Mouse (Mus musculus) MEL (cell line): ENCODE data around the gene Cyp26b1.

Experiments
- CHD1 ChIP-seq: IDR thresholded peaks from 2 replicates; pipeline ENCODE4 v1.6.1; 2012; ENCODE audit warnings: low read depth, mild to moderate bottlenecking, inconsistent platforms, low read length, improper control_type of control experiment
- CTCF ChIP-seq, 3 experiments: IDR thresholded peaks in 2 of 3; conservative IDR thresholded peaks in 1 of 3; 2 replicates each; pipeline ENCODE4 v1.5.1; 2011 to 2012; ENCODE audit warnings: low read length in 3 of 3, low read depth in 2 of 3, mild to moderate bottlenecking in 2 of 3, improper control_type of control experiment in 1 of 3, inconsistent platforms in 1 of 3, mixed read lengths in 1 of 3, moderate library complexity in 1 of 3; ENCODE audit not compliant: control insufficient read depth in 1 of 3, insufficient read depth in 1 of 3, poor library complexity in 1 of 3, severe bottlenecking in 1 of 3
- EP300 ChIP-seq, 2 experiments: IDR thresholded peaks; 2 replicates each; pipeline ENCODE4 v1.6.1; 2011; ENCODE audit warnings: improper control_type of control experiment in 2 of 2, low read length in 2 of 2, low read depth in 1 of 2, mild to moderate bottlenecking in 1 of 2
- POLR2A ChIP-seq, 2 experiments: IDR thresholded peaks; 2 replicates each; pipeline ENCODE4 v1.6.1; 2011 to 2012; ENCODE audit warnings: low read length in 2 of 2, mild to moderate bottlenecking in 2 of 2, control low read depth in 1 of 2, improper control_type of control experiment in 1 of 2, low read depth in 1 of 2, moderate library complexity in 1 of 2; ENCODE audit not compliant: control insufficient read depth in 1 of 2, insufficient read depth in 1 of 2, poor library complexity in 1 of 2
- RCOR1 ChIP-seq: IDR thresholded peaks from 2 replicates; pipeline ENCODE4 v1.6.1; 2012; ENCODE audit warnings: low read depth, mild to moderate bottlenecking, inconsistent platforms, low read length, improper control_type of control experiment
- SIN3A ChIP-seq: IDR thresholded peaks from 2 replicates; pipeline ENCODE4 v1.6.1; 2012; ENCODE audit warnings: low read length, improper control_type of control experiment, inconsistent platforms
- USF1 ChIP-seq: IDR thresholded peaks from 2 replicates; pipeline ENCODE4 v1.6.1; 2014; ENCODE audit warnings: low read depth, mild to moderate bottlenecking, inconsistent platforms, low read length, improper control_type of control experiment, moderate library complexity
- ZC3H11A ChIP-seq: IDR thresholded peaks from 2 replicates; pipeline ENCODE4 v1.6.1; 2012; ENCODE audit warnings: low read depth, mild to moderate bottlenecking, inconsistent platforms, low read length, improper control_type of control experiment

GRCm38 (mm10) chr6:84569590-84569989, 24.1 kb downstream of the Cyp26b1 start:
- TF ChIP-seq CTCF (IDR thresholded peaks at IDR 0.05 in 2 of 3, conservative IDR thresholded peaks at IDR 0.05 in 1 of 3; ENCODE audit: control insufficient read depth in 1 of 3, insufficient read depth in 1 of 3, low read depth in 2 of 3, low read length in 3 of 3, poor library complexity in 1 of 3, severe bottlenecking in 1 of 3), result no peak
- no peak for TF ChIP-seq POLR2A (IDR thresholded peaks at IDR 0.05; ENCODE audit: control insufficient read depth in 1 of 2, insufficient read depth in 1 of 2, low read depth in 1 of 2, low read length in 2 of 2, poor library complexity in 1 of 2)
- TF ChIP-seq EP300 (IDR thresholded peaks at IDR 0.05; ENCODE audit: low read depth in 1 of 2, low read length in 2 of 2), result no peak
- TF ChIP-seq RCOR1, result no peak
- TF ChIP-seq ZC3H11A, result no peak
- TF ChIP-seq USF1, result no peak
- no peak for TF ChIP-seq SIN3A
- no peak for TF ChIP-seq CHD1
